ENCODE assay signal across 8 mouse cellular contexts in the genomic region with DNA sequence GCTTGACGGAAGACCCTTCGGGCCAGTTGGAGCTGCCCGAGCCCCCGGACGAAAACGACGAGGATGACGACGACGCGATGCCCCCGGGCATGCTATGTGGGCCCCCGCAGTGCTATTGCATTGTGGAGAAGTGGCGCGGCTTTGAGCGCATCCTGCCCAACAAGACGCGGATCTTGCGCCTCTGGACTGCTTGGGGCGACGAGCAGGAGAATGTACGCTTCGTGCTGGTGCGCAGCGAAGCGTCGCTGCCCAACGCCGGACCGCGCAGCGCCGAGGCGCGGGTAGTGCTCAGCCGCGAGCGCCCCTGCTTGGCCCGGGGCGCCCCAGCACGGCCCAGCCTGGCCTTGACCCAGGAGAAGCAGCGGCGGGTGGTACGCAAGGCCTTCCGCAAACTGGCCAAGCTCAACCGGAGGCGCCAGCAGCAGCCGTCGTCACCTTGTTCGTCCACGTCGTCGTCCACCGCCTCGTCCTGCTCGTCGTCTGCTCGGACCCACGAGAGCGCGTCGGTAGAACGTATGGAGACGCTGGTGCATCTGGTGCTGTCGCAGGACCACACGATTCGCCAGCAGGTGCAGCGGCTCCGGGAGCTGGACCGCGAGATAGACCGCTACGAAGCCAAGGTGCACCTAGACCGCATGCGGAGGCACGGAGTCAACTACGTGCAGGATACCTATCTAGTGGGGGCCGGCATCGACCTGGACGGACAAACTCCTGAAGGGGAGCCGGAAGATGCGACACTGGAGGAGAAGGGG. TPM values are rescaled to one million over a fixed set of nuclear protein-coding genes. Genes with fewer than 3 reads are reported as not detected.
DNase-seq lines count a peak whose midpoint lies in the region; ATAC-seq and TF ChIP-seq lines count a peak whose summit lies in the region.

No protein-coding gene starts in this region.

- WGBS in forebrain, embryonic 12.5 days: under 1% methylated on average over 80 of the region's 82 CpGs
- WGBS in hindbrain, embryonic 16.5 days: under 1% methylated on average over 81 of the region's 82 CpGs
- WGBS in liver, postnatal 0 days (ENCODE audit: insufficient replicate concordance): 3% methylated on average over 78 of the region's 82 CpGs

- DNase-seq in layer of hippocampus, adult 2 months (ENCODE audit: low spot score in 2 of 2): no peak
- no peak for DNase-seq in layer of hippocampus, adult 8-10 months (ENCODE audit: low spot score in 2 of 2)
- DNase-seq in adrenal gland, postnatal 25 days: peak; percentile 29
- DNase-seq in liver, postnatal 0 days: no peak
- peak; percentile 60 for DNase-seq in retina, postnatal 1 day
- no peak for DNase-seq in layer of hippocampus, postnatal 36 days

- H3K4me1 ChIP-seq in forebrain, embryonic 12.5 days: peaks cover 33% of the 10 kb centered on the region
- H3K4me1 ChIP-seq in hindbrain, embryonic 16.5 days (ENCODE audit: control insufficient read depth, insufficient read depth, low read depth, low read length): peaks cover 17% of the 10 kb centered on the region; the same call in 1 of the 2 replicates
- peaks cover 9% of the 10 kb centered on the region for H3K4me1 ChIP-seq in liver, postnatal 0 days (ENCODE audit: insufficient read depth)

- H3K9me3 ChIP-seq in forebrain, embryonic 12.5 days: no peaks in the 10 kb centered on the region
- no peaks in the 10 kb centered on the region for H3K9me3 ChIP-seq in hindbrain, embryonic 16.5 days (ENCODE audit: control insufficient read depth, low read length)
- H3K9me3 ChIP-seq in liver, postnatal 0 days (ENCODE audit: low read length): no peaks in the 10 kb centered on the region

- no peak for TF ChIP-seq EP300 in liver, postnatal 0 days (IDR thresholded peaks at IDR 0.05; ENCODE audit: low read depth)

- peaks cover 67% of the 10 kb centered on the region for H3K27me3 ChIP-seq in forebrain, embryonic 12.5 days
- peaks cover 19% of the 10 kb centered on the region for H3K27me3 ChIP-seq in hindbrain, embryonic 16.5 days (replicated peaks; ENCODE audit: control insufficient read depth, insufficient read depth, low read length)
- peaks cover 43% of the 10 kb centered on the region for H3K27me3 ChIP-seq in liver, postnatal 0 days (ENCODE audit: insufficient read depth, low read length)

- peak overlapping the region; percentile 77 for H3K4me2 ChIP-seq in forebrain, embryonic 12.5 days
- H3K4me2 ChIP-seq in hindbrain, embryonic 16.5 days (ENCODE audit: low read length): peak overlapping the region; percentile 64
- H3K4me2 ChIP-seq in liver, postnatal 0 days (ENCODE audit: low read depth, low read length): peak overlapping the region; percentile 67

- TF ChIP-seq CTCF in layer of hippocampus, adult 2 months (conservative IDR thresholded peaks at IDR 0.05): no peak
- TF ChIP-seq CTCF in liver, postnatal 0 days (IDR thresholded peaks at IDR 0.05; ENCODE audit: low read depth): no peak

- H3K36me3 ChIP-seq in forebrain, embryonic 12.5 days (replicated peaks): no peaks in the 10 kb centered on the region
- H3K36me3 ChIP-seq in hindbrain, embryonic 16.5 days (ENCODE audit: control insufficient read depth, insufficient read depth, low read length): no peaks in the 10 kb centered on the region
- no peaks in the 10 kb centered on the region for H3K36me3 ChIP-seq in liver, postnatal 0 days (replicated peaks; ENCODE audit: insufficient read depth, low read length)

- peak overlapping the region; percentile 31 for H3K9ac ChIP-seq in forebrain, embryonic 12.5 days
- peak overlapping the region; percentile 58 for H3K9ac ChIP-seq in hindbrain, embryonic 16.5 days (ENCODE audit: low read depth, low read length)
- no peak overlapping the region for H3K9ac ChIP-seq in liver, postnatal 0 days (replicated peaks)

- no peak overlapping the region for H3K27ac ChIP-seq in layer of hippocampus, adult 2 months
- H3K27ac ChIP-seq in forebrain, embryonic 12.5 days: no peak overlapping the region
- no peak overlapping the region for H3K27ac ChIP-seq in hindbrain, embryonic 16.5 days (ENCODE audit: low read depth, low read length)
- no peak overlapping the region for H3K27ac ChIP-seq in liver, postnatal 0 days (ENCODE audit: low read depth)

- ATAC-seq in forebrain, embryonic 12.5 days (ENCODE audit: low FRiP score): peak; percentile 45; the same call in 1 of the 2 replicates
- peak; percentile 65 for ATAC-seq in hindbrain, embryonic 16.5 days
- ATAC-seq in liver, postnatal 0 days: no peak

- H3K4me3 ChIP-seq in layer of hippocampus, adult 2 months: peak overlapping the region; percentile 47
- H3K4me3 ChIP-seq in forebrain, embryonic 12.5 days (replicated peaks): peak overlapping the region; percentile 45
- H3K4me3 ChIP-seq in hindbrain, embryonic 16.5 days (ENCODE audit: low read length): peak overlapping the region; percentile 41
- peak overlapping the region; percentile 37 for H3K4me3 ChIP-seq in liver, postnatal 0 days (ENCODE audit: low read depth, low read length)

RNA-seq across cellular contexts. Expression of a gene that starts 0.8 kb away (rescaled TPM):
- 1 to 10 TPM in 1 of 2 experiments, under 1 TPM in 1; 0.96 to 1.0 TPM for total RNA-seq in layer of hippocampus, adult 2 months (2021)
- total RNA-seq in layer of hippocampus, adult 8-10 months (2022): under 1 TPM; 0.47 to 0.86 (median 0.71) TPM
- total RNA-seq in adrenal gland, postnatal 25 days (2021): 9.1 and 12.5 TPM in 2 replicates
- polyA plus RNA-seq in forebrain, embryonic 12.5 days (2016; fragmentation: Nextera tagmentation; extraction: Ambion mirVana): 1.3 and 1.6 TPM in 2 replicates
- polyA plus RNA-seq in hindbrain, embryonic 16.5 days (2015; fragmentation: Nextera tagmentation; extraction: Ambion mirVana): 3.7 and 3.9 TPM in 2 replicates
- 0.12 and 0.13 TPM in 2 replicates for polyA plus RNA-seq in liver, postnatal 0 days (2015; fragmentation: Nextera tagmentation; extraction: Ambion mirVana)
- total RNA-seq in layer of hippocampus, postnatal 36 days (2021): 1 to 10 TPM; 1.4 to 1.6 TPM

Comparison
In these comparisons a context has a peak if more than half of its experiments do, and no peak if none do; other contexts are left out.
1. DNase-seq: peak in adrenal gland, postnatal 25 days (single experiment) and retina, postnatal 1 day (single experiment); none in layer of hippocampus, adult 2 months (0 of 2), layer of hippocampus, adult 8-10 months (0 of 2), liver, postnatal 0 days (single experiment) and layer of hippocampus, postnatal 36 days (0 of 2).
2. Peak in every context shown above with its lines, with median percentiles within 50 percentile points of each other: H3K4me3 ChIP-seq and H3K4me2 ChIP-seq.